Mouse (Mus musculus) stomach, embryonic 14.5 days (tissue): ENCODE results near the gene Wbp1. TPM values are rescaled to one million over a fixed set of nuclear protein-coding genes. Genes with fewer than 3 reads are reported as not detected.

Source experiments
- ATAC-seq: fragments of 200-750 bp; cut with Nextera tagmentation; 2 replicates; pipeline ENCODE4 v1.8.0; 2017; ENCODE audit warnings: low read depth, moderate TSS enrichment; ENCODE audit not compliant: insufficient number of reproducible peaks, insufficient read depth, low FRiP score
- H3K27ac ChIP-seq: fragments of 300-500 bp; sonication (generic); 2 replicates; pipeline ENCODE4 v1.5.1; 2014; ENCODE audit warnings: mild to moderate bottlenecking, low read length, moderate library complexity, mixed read lengths
- H3K27me3 ChIP-seq: fragments of 300-500 bp; sonication (generic); 2 replicates; pipeline ENCODE4 v1.6.1; 2014; ENCODE audit warnings: low read length, control low read depth, mixed read lengths; ENCODE audit not compliant: control insufficient read depth, insufficient read depth
- H3K36me3 ChIP-seq: fragments of 300-500 bp; sonication (generic); 2 replicates; pipeline ENCODE4 v1.6.1; 2014; ENCODE audit warnings: mild to moderate bottlenecking, control low read depth, low read length, moderate library complexity, mixed read lengths; ENCODE audit not compliant: control insufficient read depth, insufficient read depth
- H3K4me1 ChIP-seq: fragments of 300-500 bp; sonication (generic); 2 replicates; pipeline ENCODE4 v1.6.1; 2014; ENCODE audit warnings: low read length, control low read depth, mixed read lengths; ENCODE audit not compliant: control insufficient read depth, insufficient read depth
- H3K4me2 ChIP-seq: fragments of 300-500 bp; sonication (generic); replicated peaks from 2 replicates; pipeline ENCODE4 v1.6.1; 2014; ENCODE audit warnings: low read depth, low read length, control low read depth
- H3K4me3 ChIP-seq: fragments of 300-500 bp; sonication (generic); 2 replicates; pipeline ENCODE4 v1.5.1; 2014; ENCODE audit warnings: low read depth, low read length, control low read depth
- H3K9ac ChIP-seq: fragments of 300-500 bp; sonication (generic); replicated peaks from 2 replicates; pipeline ENCODE4 v1.6.1; 2014; ENCODE audit warnings: low read depth, mild to moderate bottlenecking, control low read depth, low read length, moderate library complexity, mixed read lengths
- H3K9me3 ChIP-seq: fragments of 300-500 bp; sonication (generic); 2 replicates; pipeline ENCODE4 v1.6.1; 2016; ENCODE audit warnings: low read depth, low read length, control low read depth; ENCODE audit not compliant: control insufficient read depth
- WGBS: fragments of 180-500 bp; shearing (Covaris S2); extraction: QIAGEN DNeasy Blood & Tissue Kit; methylation state at CpG from one replicate; pipeline ENCODE4 v1.1.7; 2014; 5-methylcytosine and 5-hydroxymethylcytosine counted together
- polyA plus RNA-seq: library from polyadenylated mRNA; unstranded; fragments of >200 nt; fragmentation: Nextera tagmentation; extraction: Ambion mirVana; gene quantifications from 2 replicates; pipeline ENCODE4 v1.2.1, GENCODE M21; 2014

Wbp1 gene
- polyA plus RNA-seq, 1 experiment from 2014 or later: 99.6 TPM

DNA sequence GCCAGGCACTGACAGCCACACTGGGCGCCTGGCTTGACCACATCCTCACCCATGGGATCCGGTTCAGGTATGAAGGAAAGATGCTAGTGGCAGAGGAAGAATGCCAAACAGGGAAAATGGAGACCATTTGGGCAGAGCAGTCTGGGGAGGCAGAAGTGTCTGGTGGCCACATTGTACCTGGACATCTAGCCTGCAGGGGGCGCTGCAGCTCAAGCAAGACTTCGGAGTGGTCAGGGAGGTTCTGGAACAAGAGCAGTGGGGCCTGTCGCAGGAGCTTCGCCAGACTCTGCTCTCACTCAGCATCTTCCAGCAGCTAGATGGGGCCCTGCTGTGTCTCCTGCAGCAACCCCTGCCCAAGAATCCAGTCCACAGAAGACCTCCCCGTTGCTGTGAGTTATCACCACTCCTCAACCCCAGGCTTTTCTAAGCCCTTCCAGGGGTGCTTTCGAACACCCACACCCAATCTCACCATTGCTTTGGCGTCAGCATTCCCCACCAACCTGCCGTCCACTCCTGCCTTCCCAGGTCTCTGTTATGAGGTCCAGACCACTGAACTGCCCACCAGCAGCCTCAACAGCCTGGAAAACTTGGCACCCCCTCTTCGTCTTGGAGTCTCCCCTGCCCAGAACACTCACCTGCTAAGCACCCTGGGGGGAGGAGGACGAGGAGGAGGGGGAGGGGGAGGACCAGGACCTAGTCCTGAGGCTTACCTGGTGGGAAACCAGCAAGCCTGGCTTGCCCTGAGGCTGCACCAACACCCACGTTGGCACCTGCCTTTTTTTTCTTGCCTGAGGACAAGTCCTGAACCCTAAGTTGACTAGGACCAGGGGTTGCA, 13.6 kb downstream of the Wbp1 start:
- no peak overlapping the region for H3K27ac ChIP-seq

GRCm38 (mm10) chr6:83104158-83104557, 17.2 kb downstream of the Wbp1 start:
- no peak overlapping the region for H3K4me2 ChIP-seq
- no peak overlapping the region for H3K27ac ChIP-seq
- no peak overlapping the region for H3K9ac ChIP-seq
- H3K27me3 ChIP-seq: no peaks in the 10 kb centered on the region
- no peak for ATAC-seq
- H3K4me3 ChIP-seq: no peak overlapping the region
- peaks cover 19% of the 10 kb centered on the region for H3K4me1 ChIP-seq
- no peaks in the 10 kb centered on the region for H3K36me3 ChIP-seq
- H3K9me3 ChIP-seq: no peaks in the 10 kb centered on the region
- 78% methylated on average over 4 of the region's 4 CpGs for WGBS

More for the DNA sequence above, 13.6 kb downstream of the Wbp1 start:
- Histone ChIP-seq H3K9ac (peak overlapping the region; percentile 94; the same call in 1 of the 2 replicates), H3K27me3 (no peaks in the 10 kb centered on the region), H3K9me3 (no peaks in the 10 kb centered on the region), H3K4me2 (peak overlapping the region; percentile 87), H3K4me1 (peaks cover 22% of the 10 kb centered on the region), H3K36me3 (peaks cover 4% of the 10 kb centered on the region; the same call in 1 of the 2 replicates), H3K4me3 (peak overlapping the region; percentile 96; the same call in 1 of the 2 replicates)
- ATAC-seq: 0 out of 2 replicates have a peak, but pooled peaks have one; percentile 31
- 36% methylated on average over 13 of the region's 13 CpGs for WGBS

DNA sequence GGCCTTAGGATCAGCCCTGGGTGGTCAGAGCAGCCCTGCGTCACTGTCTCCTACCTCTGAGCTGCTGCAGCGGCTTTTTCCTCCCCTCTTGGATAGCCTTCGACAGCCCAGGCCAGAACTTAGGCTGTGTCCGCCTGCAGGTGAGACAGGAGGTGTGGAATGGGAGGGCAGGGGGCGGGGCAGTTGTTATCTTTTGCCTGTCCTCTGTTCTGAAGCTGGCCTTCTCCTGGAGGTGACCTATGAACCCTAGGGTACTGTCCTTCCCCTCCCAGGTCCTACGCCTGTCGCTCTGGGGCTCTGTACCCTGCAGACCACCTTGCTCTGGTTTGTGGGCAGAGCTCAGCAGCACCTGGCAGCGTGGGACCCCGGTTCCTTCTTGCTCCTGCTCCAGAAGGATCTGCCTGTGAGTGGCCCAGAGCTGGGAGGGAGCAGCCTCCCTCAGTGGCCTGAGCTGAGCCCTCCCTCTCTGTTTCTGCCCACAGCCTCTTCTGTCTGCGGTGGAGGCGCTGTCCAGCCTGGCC, 18.2 kb downstream of the Wbp1 start:
- no peak overlapping the region for H3K9ac ChIP-seq
- no peaks in the 10 kb centered on the region for H3K27me3 ChIP-seq
- H3K4me2 ChIP-seq: 0 out of 2 replicates have a peak overlapping the region, but pooled peaks have one; percentile 91
- ATAC-seq: no peak
- no peak overlapping the region for H3K27ac ChIP-seq
- H3K9me3 ChIP-seq: no peaks in the 10 kb centered on the region
- H3K36me3 ChIP-seq: no peaks in the 10 kb centered on the region
- H3K4me3 ChIP-seq: no peak overlapping the region
- WGBS: 35% methylated on average over 11 of the region's 11 CpGs
- peaks cover 15% of the 10 kb centered on the region for H3K4me1 ChIP-seq

DNA sequence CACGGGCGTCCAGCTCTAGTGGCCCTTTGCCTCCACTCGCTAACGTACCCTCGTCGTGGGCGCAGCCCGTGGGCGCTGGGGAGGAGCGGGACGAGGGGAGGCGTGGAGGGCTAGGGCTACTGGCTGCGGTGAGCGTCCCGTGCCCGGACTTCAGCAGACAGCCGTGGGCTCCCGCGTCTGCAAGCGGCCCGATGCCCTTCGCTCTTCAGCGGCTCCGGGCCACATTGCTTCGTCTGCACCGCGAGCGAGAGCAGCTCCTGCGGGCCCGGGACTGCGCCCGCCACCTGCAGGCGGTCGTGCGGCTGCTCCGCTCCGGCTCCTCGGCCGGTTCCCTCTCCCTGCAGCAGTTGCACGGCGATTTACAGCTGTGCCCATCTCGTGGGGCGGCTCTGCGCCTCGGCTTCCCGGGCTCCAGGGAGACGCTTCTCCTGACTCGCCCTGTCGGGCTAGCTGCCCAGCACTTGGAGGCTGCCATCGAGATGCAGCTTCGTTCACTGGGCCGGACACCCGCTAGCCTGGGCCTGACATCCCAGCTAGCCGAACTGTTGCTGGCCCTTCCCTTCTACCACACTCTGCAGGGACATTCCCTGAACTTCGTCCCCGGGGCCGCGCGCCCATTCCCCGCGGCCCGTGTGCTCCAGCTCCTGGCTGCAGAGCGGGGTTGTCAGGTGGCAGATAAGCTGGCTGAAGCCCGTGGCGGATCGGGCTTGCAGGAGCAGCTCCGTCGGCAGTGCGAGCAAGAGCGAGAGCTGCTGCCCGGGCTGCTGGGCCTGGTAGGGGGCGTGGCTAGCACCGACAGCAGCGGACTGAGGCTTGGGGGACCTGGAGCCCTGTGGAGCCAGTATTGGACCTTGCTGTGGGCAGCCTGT, 19.4 kb downstream of the Wbp1 start:
- Histone ChIP-seq H3K27me3 (no peaks in the 10 kb centered on the region), H3K9me3 (no peaks in the 10 kb centered on the region)
- peak; percentile 80 for ATAC-seq

DNA sequence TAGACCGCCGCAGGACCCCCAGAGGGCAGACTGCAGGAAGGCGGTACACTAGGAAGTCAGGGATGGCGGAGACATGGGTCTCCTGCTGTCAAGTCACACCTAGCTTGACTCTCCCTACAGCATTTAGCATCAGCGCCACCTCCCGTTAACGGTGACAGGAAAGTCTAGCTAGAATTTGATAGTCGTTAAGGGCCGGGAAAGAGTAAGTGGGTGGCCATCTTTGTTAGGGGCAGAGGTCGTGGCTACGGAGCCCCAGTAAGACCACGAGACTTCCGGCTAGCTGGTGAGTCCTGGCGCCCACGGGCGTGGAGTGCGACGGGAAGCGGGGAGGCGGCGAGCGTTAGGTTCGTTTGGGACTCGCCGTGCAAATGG, 20.1 kb downstream of the Wbp1 start, which contains the start of the genes Ccdc142 and Gm42688:
Gene Ccdc142 (plus strand): TSS at position 286 of the 372 bp plus-strand sequence.
Gene Gm42688 (plus strand): TSS at position 302 of the 372 bp plus-strand sequence.
- Histone ChIP-seq H3K4me1 (peaks cover 10% of the 10 kb centered on the region; the same call in 1 of the 2 replicates), H3K36me3 (no peaks in the 10 kb centered on the region), H3K9ac (peak within 1 kb of the TSS; percentile 57), H3K27ac (peak within 1 kb of the TSS; percentile 81), H3K4me3 (peak within 1 kb of the TSS; percentile 72), H3K9me3 (no peaks in the 10 kb centered on the region), H3K4me2 (peak within 1 kb of the TSS; percentile 91), H3K27me3 (no peaks in the 10 kb centered on the region)
- peak; percentile 87 for ATAC-seq
- under 1% methylated on average over 25 of the region's 25 CpGs for WGBS

More for the DNA sequence above, 19.4 kb downstream of the Wbp1 start:
- H3K4me2 ChIP-seq: peak overlapping the region; percentile 91
- H3K4me1 ChIP-seq: peaks cover 10% of the 10 kb centered on the region; the same call in 1 of the 2 replicates
- under 1% methylated on average over 74 of the region's 74 CpGs for WGBS
- peak overlapping the region; percentile 81 for H3K27ac ChIP-seq
- peak overlapping the region; percentile 57 for H3K9ac ChIP-seq
- H3K4me3 ChIP-seq: peak overlapping the region; percentile 72
- no peaks in the 10 kb centered on the region for H3K36me3 ChIP-seq

GRCm38 (mm10) chr6:83098411-83098810, 22.9 kb downstream of the Wbp1 start:
- ATAC-seq: no peak
- H3K27ac ChIP-seq: no peak overlapping the region
- H3K27me3 ChIP-seq: no peaks in the 10 kb centered on the region
- peaks cover 10% of the 10 kb centered on the region; the same call in 1 of the 2 replicates for H3K4me1 ChIP-seq
- no peak overlapping the region for H3K4me3 ChIP-seq
- H3K36me3 ChIP-seq: no peaks in the 10 kb centered on the region
- 38% methylated on average over 2 of the region's 2 CpGs for WGBS
- H3K4me2 ChIP-seq: no peak overlapping the region
- no peak overlapping the region for H3K9ac ChIP-seq
- no peaks in the 10 kb centered on the region for H3K9me3 ChIP-seq

DNA sequence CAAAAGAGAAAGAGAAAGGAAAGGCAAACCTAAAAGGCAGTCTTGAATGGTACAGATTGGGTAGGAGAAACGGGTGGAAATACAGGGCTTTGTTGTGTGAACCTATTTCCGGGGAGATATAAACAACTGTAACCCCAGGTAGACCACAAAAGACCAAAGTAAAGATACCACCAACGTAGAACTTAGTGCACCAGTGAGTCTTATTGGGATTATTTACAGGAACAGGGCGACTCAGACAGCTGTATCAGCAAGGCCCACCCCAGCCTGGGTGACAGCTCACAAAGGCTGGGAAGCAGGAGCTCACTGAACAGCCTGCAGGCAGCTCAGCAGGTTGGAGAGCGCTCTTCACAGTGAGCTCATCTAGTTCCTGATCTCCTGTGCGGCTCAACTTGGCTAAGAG, 25.4 kb downstream of the Wbp1 start:
- H3K27me3 ChIP-seq: no peaks in the 10 kb centered on the region
- no peak overlapping the region for H3K27ac ChIP-seq
- 42% methylated on average over 6 of the region's 6 CpGs for WGBS

More for the DNA sequence above, 25.4 kb downstream of the Wbp1 start:
- Histone ChIP-seq H3K36me3 (no peaks in the 10 kb centered on the region), H3K9me3 (no peaks in the 10 kb centered on the region), H3K4me3 (no peak overlapping the region), H3K4me2 (no peak overlapping the region), H3K9ac (no peak overlapping the region), H3K4me1 (no peaks in the 10 kb centered on the region)
- ATAC-seq: no peak
